Mouse (Mus musculus) olfactory bulb, adult 2 months (tissue): ENCODE data around the gene Fibcd1.

Source experiments
- CTCF ChIP-seq: fragments of 200-500 bp; IDR thresholded peaks from 2 replicates; pipeline ENCODE4 v1.5.1; 2012; ENCODE audit warnings: low read depth, mild to moderate bottlenecking, low read length, moderate library complexity; ENCODE audit not compliant: insufficient read depth
- POLR2A ChIP-seq: fragments of 200-500 bp; IDR thresholded peaks from 2 replicates; pipeline ENCODE4 v1.6.1; 2012; ENCODE audit warnings: mild to moderate bottlenecking, low read depth, low read length, moderate library complexity; ENCODE audit not compliant: insufficient read depth

DNA sequence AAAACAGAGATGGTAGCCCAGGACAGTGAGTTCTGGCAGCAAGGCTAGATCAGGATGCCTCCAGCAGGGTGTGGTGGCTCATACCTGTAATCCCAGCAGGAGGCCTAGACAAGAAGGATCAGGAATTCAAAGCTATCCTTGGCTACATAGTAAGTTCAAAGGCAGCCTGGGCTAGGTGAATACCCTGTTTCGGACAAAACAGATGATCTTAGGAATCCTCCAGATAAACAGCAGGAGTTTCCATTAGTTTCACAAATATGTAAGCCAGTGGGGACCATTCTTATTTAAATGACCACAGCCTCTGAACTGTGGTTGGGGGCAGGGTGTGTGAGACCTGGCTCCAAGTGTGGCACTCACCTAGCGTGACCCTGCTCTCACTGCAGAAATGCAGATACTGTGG, 66.5 kb downstream of the Fibcd1 start:
- TF ChIP-seq POLR2A (no peak), CTCF (no peak)
